10 mouse cellular contexts compared by ENCODE assay signal in genomic region chr2:26516987-26517386, GRCm38 (mm10). TPM values are rescaled to one million over a fixed set of nuclear protein-coding genes. Genes with fewer than 3 reads are reported as not detected.
A peak's percentile ranks its signal among the peaks of the same experiment; 100 is the strongest.
DNase-seq lines count a peak whose midpoint lies in the region; ATAC-seq lines count a peak whose summit lies in the region.
"Had no signal": no experiment of that assay in that cellular context is flagged by ENCODE, and none has a peak within 500 bp of the region (broad histone marks: within the 10 kb centered on the region; RNA-seq: fewer than 3 reads in every experiment).

No protein-coding gene starts in this region.

- intact Hi-C loops in heart, postnatal 36 days (cut with DNase I): no loop called here

- H3K9ac ChIP-seq in heart, embryonic 15.5 days: peak overlapping the region; percentile 38; the same call in 1 of the 2 replicates
- peak overlapping the region; percentile 30; the same call in 1 of the 2 replicates for H3K9ac ChIP-seq in intestine, embryonic 16.5 days (ENCODE audit: low read depth, low read length)
- H3K9ac ChIP-seq: liver, embryonic 14.5 days had no signal

- no peaks in the 10 kb centered on the region for H3K9me3 ChIP-seq in heart, embryonic 15.5 days (replicated peaks)
- H3K9me3 ChIP-seq in intestine, embryonic 16.5 days (ENCODE audit: control insufficient read depth, low read length): no peaks in the 10 kb centered on the region

- H3K4me1 ChIP-seq in heart, embryonic 15.5 days (replicated peaks): peaks cover 28% of the 10 kb centered on the region
- H3K4me1 ChIP-seq in intestine, embryonic 16.5 days (ENCODE audit: control insufficient read depth, insufficient read depth, low read length): peaks cover 29% of the 10 kb centered on the region

- 84% methylated on average over 5 of the region's 5 CpGs for WGBS in heart, embryonic 15.5 days
- WGBS in intestine, embryonic 16.5 days: 88% methylated on average over 5 of the region's 5 CpGs

- no peak for ATAC-seq in heart, embryonic 15.5 days (replicated peaks; ENCODE audit: insufficient number of reproducible peaks, insufficient read depth, low FRiP score, low read depth)
- no peak for ATAC-seq in intestine, embryonic 16.5 days
- no peak for ATAC-seq in activated CD4-positive, CD25-positive, alpha-beta regulatory T cell, adult 4 months

- H3K36me3 ChIP-seq in heart, embryonic 15.5 days: no peaks in the 10 kb centered on the region
- no peaks in the 10 kb centered on the region for H3K36me3 ChIP-seq in intestine, embryonic 16.5 days (ENCODE audit: control insufficient read depth, insufficient read depth, low read length)

- no peaks in the 10 kb centered on the region for H3K27me3 ChIP-seq in heart, embryonic 15.5 days
- 0 out of 2 replicates have a peak, but pooled peaks cover 2% of the 10 kb centered on the region for H3K27me3 ChIP-seq in intestine, embryonic 16.5 days (replicated peaks; ENCODE audit: control insufficient read depth, insufficient read depth, low read length)

- no peak for DNase-seq in heart, postnatal 36 days
- peak; percentile 34 for DNase-seq in thymus, postnatal 4 days
- DNase-seq in thymus, postnatal 14 days: no peak
- DNase-seq in layer of hippocampus, adult 8-10 months (ENCODE audit: low spot score in 2 of 2): no peak
- DNase-seq: adrenal gland, postnatal 36 days; cerebellum, adult 11-12 months had no signal

- peak overlapping the region; percentile 53 for H3K4me2 ChIP-seq in heart, embryonic 15.5 days
- H3K4me2 ChIP-seq in intestine, embryonic 16.5 days (ENCODE audit: low read depth, low read length): 0 out of 2 replicates have a peak overlapping the region, but pooled peaks have one; percentile 33

- H3K27ac ChIP-seq in heart, embryonic 15.5 days: peak overlapping the region; percentile 43; the same call in 1 of the 2 replicates
- H3K27ac ChIP-seq in intestine, embryonic 16.5 days (ENCODE audit: low read length): peak overlapping the region; percentile 17; the same call in 1 of the 2 replicates
- H3K27ac ChIP-seq: liver, embryonic 14.5 days had no signal

- peak overlapping the region; percentile 29 for H3K4me3 ChIP-seq in heart, embryonic 15.5 days
- no peak overlapping the region for H3K4me3 ChIP-seq in intestine, embryonic 16.5 days (ENCODE audit: low read length)

RNA-seq across cellular contexts. Expression of gene Notch1, which starts 0.5 kb away (rescaled TPM):
- polyA plus RNA-seq in heart, embryonic 15.5 days (2015; fragmentation: Nextera tagmentation; extraction: Ambion mirVana): 10.8 and 24.2 TPM in 2 replicates
- total RNA-seq in heart, postnatal 36 days (2021): 10 to 100 TPM; 29.5 to 34.0 TPM
- 7.4 and 8.4 TPM in 2 replicates for polyA plus RNA-seq in intestine, embryonic 16.5 days (2015; fragmentation: Nextera tagmentation; extraction: Ambion mirVana)
- 10 to 100 TPM; 31.0 to 36.2 (median 34.2) TPM for total RNA-seq in layer of hippocampus, adult 8-10 months (2022)
- 10 to 100 TPM; 22.2 to 28.7 TPM for polyA plus RNA-seq in activated CD4-positive, CD25-positive, alpha-beta regulatory T cell, adult 4 months (2017; shearing (Covaris generic))
